Mouse (Mus musculus) right cerebral cortex, postnatal 10 days (tissue): ENCODE results near the gene Gm38392.
A peak's percentile ranks its signal among the peaks of the same experiment; 100 is the strongest.

Source experiments
- DNase-seq, 2 experiments: peaks; one replicate each; pipeline ENCODE4 v3.0.0; 2021; ENCODE audit warnings: low spot score in 2 of 2

The Gm38392 gene

GRCm38 (mm10) chr3:88215553-88216004 lies 71.4 kb downstream of the Gm38392 start:
- peak in 1 of 2 experiments; percentile 53 for DNase-seq

GRCm38 (mm10) chr3:88214971-88215552 lies 71.9 kb downstream of the Gm38392 start:
- no peak for DNase-seq

GRCm38 (mm10) chr3:88214197-88214938 lies 72.6 kb downstream of the Gm38392 start:
- DNase-seq = peak; percentile 90 to 93

GRCm38 (mm10) chr3:88213019-88213418 lies 74.0 kb downstream of the Gm38392 start:
- peak in 1 of 2 experiments; percentile 37 for DNase-seq

- peak in 1 of 2 experiments; percentile 34 for DNase-seq
These were observed 74.7 kb downstream of the Gm38392 start for GRCm38 (mm10) chr3:88212356-88212755.

- DNase-seq = no peak
These were observed 76.1 kb downstream of the Gm38392 start for GRCm38 (mm10) chr3:88210918-88211317.

- DNase-seq = no peak
These were observed 76.9 kb downstream of the Gm38392 start for GRCm38 (mm10) chr3:88210121-88210520.

GRCm38 (mm10) chr3:88209306-88209705 lies 77.7 kb downstream of the Gm38392 start:
- DNase-seq = peak in 1 of 2 experiments; percentile 26

GRCm38 (mm10) chr3:88208226-88208720 lies 78.7 kb downstream of the Gm38392 start:
- peak in 1 of 2 experiments; percentile 39 for DNase-seq

GRCm38 (mm10) chr3:88207451-88208100 lies 79.4 kb downstream of the Gm38392 start:
- DNase-seq = peak; percentile 62 to 68

- peak; percentile 86 to 90 for DNase-seq
These were observed 80.1 kb downstream of the Gm38392 start for GRCm38 (mm10) chr3:88206901-88207371.

GRCm38 (mm10) chr3:88206500-88206899 lies 80.5 kb downstream of the Gm38392 start:
- peak in 1 of 2 experiments; percentile 67 for DNase-seq

- DNase-seq = peak; percentile 74 to 83
These were observed 81.2 kb downstream of the Gm38392 start for GRCm38 (mm10) chr3:88205563-88206491.

GRCm38 (mm10) chr3:88205176-88205562 lies 81.8 kb downstream of the Gm38392 start:
- DNase-seq = peak in 1 of 2 experiments; percentile 75

GRCm38 (mm10) chr3:88204751-88205150 lies 82.3 kb downstream of the Gm38392 start:
- DNase-seq = no peak

- no peak for DNase-seq
These were observed 82.9 kb downstream of the Gm38392 start for GRCm38 (mm10) chr3:88203999-88204700.

GRCm38 (mm10) chr3:88203456-88203855 lies 83.6 kb downstream of the Gm38392 start:
- peak in 1 of 2 experiments; percentile 24 for DNase-seq

- DNase-seq = peak in 1 of 2 experiments; percentile 28
These were observed 84.0 kb downstream of the Gm38392 start for GRCm38 (mm10) chr3:88202986-88203385.

- DNase-seq = no peak
These were observed 85.4 kb downstream of the Gm38392 start for GRCm38 (mm10) chr3:88201640-88202039.

GRCm38 (mm10) chr3:88200972-88201330 lies 86.1 kb downstream of the Gm38392 start:
- DNase-seq = no peak
